Mouse (Mus musculus) MEL (cell line): Measurements from ENCODE around the gene Igfbp2. TPM values are rescaled to one million over a fixed set of nuclear protein-coding genes. Genes with fewer than 3 reads are reported as not detected.

Source experiments
- DNase-seq: peaks from one replicate; pipeline ENCODE4 v3.0.0; 2011; ENCODE audit warnings: low read depth, low spot score
- H3K27ac ChIP-seq: 2 replicates; pipeline ENCODE4 v1.5.1; 2012; ENCODE audit warnings: low read depth, mild to moderate bottlenecking, control low read depth, low read length, moderate library complexity; ENCODE audit not compliant: control insufficient read depth
- H3K27me3 ChIP-seq, 2 experiments: fragments of 150-350 bp in 1 of 2; sonication (generic) in 1 of 2; 2 replicates each; pipeline ENCODE4 v1.6.1; 2012; ENCODE audit warnings: low read length in 2 of 2, mild to moderate bottlenecking in 2 of 2, improper control_type of control experiment in 1 of 2, moderate library complexity in 1 of 2; ENCODE audit not compliant: insufficient read depth in 2 of 2, control insufficient read depth in 1 of 2
- H3K36me3 ChIP-seq, 2 experiments: 2 replicates each; pipeline ENCODE4 v1.6.1; 2012 to 2014; ENCODE audit warnings: low read length in 2 of 2, improper control_type of control experiment in 1 of 2, inconsistent platforms in 1 of 2, mild to moderate bottlenecking in 1 of 2; ENCODE audit not compliant: insufficient read depth in 2 of 2, control insufficient read depth in 1 of 2
- H3K4me1 ChIP-seq, 2 experiments: fragments of 150-350 bp in 1 of 2; sonication (generic) in 1 of 2; 2 replicates each; pipeline ENCODE4 v1.6.1; 2012; ENCODE audit warnings: low read length in 2 of 2, improper control_type of control experiment in 1 of 2, mild to moderate bottlenecking in 1 of 2; ENCODE audit not compliant: insufficient read depth in 2 of 2, control insufficient read depth in 1 of 2
- H3K4me3 ChIP-seq, 2 experiments: fragments of 150-350 bp in 1 of 2; sonication (generic) in 1 of 2; 2 replicates each; pipeline ENCODE4 v1.5.1; 2012; ENCODE audit warnings: low read depth in 2 of 2, low read length in 2 of 2, mild to moderate bottlenecking in 2 of 2, moderate library complexity in 2 of 2, control low read depth in 1 of 2, improper control_type of control experiment in 1 of 2; ENCODE audit not compliant: control insufficient read depth in 1 of 2, insufficient read depth in 1 of 2
- H3K79me2 ChIP-seq: 2 replicates; pipeline ENCODE4 v1.6.1; 2012; ENCODE audit warnings: mild to moderate bottlenecking, low read length, moderate library complexity; ENCODE audit not compliant: control insufficient read depth, poor library complexity, insufficient read depth
- H3K9ac ChIP-seq: 2 replicates; pipeline ENCODE4 v1.6.1; 2012; ENCODE audit warnings: low read depth, mild to moderate bottlenecking, control low read depth, low read length, moderate library complexity; ENCODE audit not compliant: control insufficient read depth, poor library complexity, severe bottlenecking
- H3K9me3 ChIP-seq: fragments of 150-350 bp; sonication (generic); replicated peaks from 2 replicates; pipeline ENCODE4 v1.6.1; 2012; ENCODE audit warnings: mild to moderate bottlenecking, low read length, improper control_type of control experiment, moderate library complexity; ENCODE audit not compliant: insufficient read depth
- CHD1 ChIP-seq: IDR thresholded peaks from 2 replicates; pipeline ENCODE4 v1.6.1; 2012; ENCODE audit warnings: low read depth, mild to moderate bottlenecking, inconsistent platforms, low read length, improper control_type of control experiment
- CTCF ChIP-seq, 3 experiments: IDR thresholded peaks in 2 of 3; conservative IDR thresholded peaks in 1 of 3; 2 replicates each; pipeline ENCODE4 v1.5.1; 2011 to 2012; ENCODE audit warnings: low read length in 3 of 3, low read depth in 2 of 3, mild to moderate bottlenecking in 2 of 3, improper control_type of control experiment in 1 of 3, inconsistent platforms in 1 of 3, mixed read lengths in 1 of 3, moderate library complexity in 1 of 3; ENCODE audit not compliant: control insufficient read depth in 1 of 3, insufficient read depth in 1 of 3, poor library complexity in 1 of 3, severe bottlenecking in 1 of 3
- ELF1 ChIP-seq: IDR thresholded peaks from 2 replicates; pipeline ENCODE4 v1.6.1; 2014; ENCODE audit warnings: low read depth, mild to moderate bottlenecking, inconsistent platforms, low read length, improper control_type of control experiment, moderate library complexity
- ETS1 ChIP-seq: IDR thresholded peaks from 2 replicates; pipeline ENCODE4 v1.6.1; 2012; ENCODE audit warnings: low read depth, mild to moderate bottlenecking, inconsistent platforms, low read length, improper control_type of control experiment, moderate library complexity
- GATA1 ChIP-seq: IDR thresholded peaks from 2 replicates; pipeline ENCODE4 v1.6.1; 2011; ENCODE audit warnings: low read depth, low read length, improper control_type of control experiment
- HCFC1 ChIP-seq: IDR thresholded peaks from 2 replicates; pipeline ENCODE4 v1.6.1; 2012; ENCODE audit warnings: low read depth, mild to moderate bottlenecking, inconsistent platforms, low read length, improper control_type of control experiment, moderate library complexity
- KAT2A ChIP-seq: conservative IDR thresholded peaks from 2 replicates; pipeline ENCODE4 v1.6.1; 2012; ENCODE audit warnings: low read depth, low read length, improper control_type of control experiment, inconsistent platforms
- MAFK ChIP-seq: IDR thresholded peaks from 2 replicates; pipeline ENCODE4 v1.6.1; 2011; ENCODE audit warnings: low read depth, mild to moderate bottlenecking, low read length, improper control_type of control experiment, borderline replicate concordance
- MAZ ChIP-seq: IDR thresholded peaks from 2 replicates; pipeline ENCODE4 v1.6.1; 2012; ENCODE audit warnings: low read depth, mild to moderate bottlenecking, inconsistent platforms, low read length, improper control_type of control experiment
- MYB ChIP-seq: IDR thresholded peaks from 2 replicates; pipeline ENCODE4 v1.6.1; 2011; ENCODE audit warnings: mild to moderate bottlenecking, low read depth, low read length, improper control_type of control experiment
- RAD21 ChIP-seq: IDR thresholded peaks from 2 replicates; pipeline ENCODE4 v1.6.1; 2011; ENCODE audit warnings: mild to moderate bottlenecking, low read depth, low read length, improper control_type of control experiment
- SMC3 ChIP-seq: IDR thresholded peaks from 2 replicates; pipeline ENCODE4 v1.6.1; 2011; ENCODE audit warnings: low read depth, low read length, improper control_type of control experiment
- TAL1 ChIP-seq: IDR thresholded peaks from 2 replicates; pipeline ENCODE4 v1.6.1; 2012; ENCODE audit warnings: mild to moderate bottlenecking, inconsistent platforms, low read length, moderate library complexity, mixed read lengths
- TBP ChIP-seq: IDR thresholded peaks from 2 replicates; pipeline ENCODE4 v1.8.0; 2011; ENCODE audit warnings: low read depth, low read length, improper control_type of control experiment
- UBTF ChIP-seq: IDR thresholded peaks from 2 replicates; pipeline ENCODE4 v1.6.1; 2012; ENCODE audit warnings: low read depth, mild to moderate bottlenecking, inconsistent platforms, low read length, improper control_type of control experiment, moderate library complexity, borderline replicate concordance; ENCODE audit not compliant: insufficient read depth
- USF1 ChIP-seq: IDR thresholded peaks from 2 replicates; pipeline ENCODE4 v1.6.1; 2014; ENCODE audit warnings: low read depth, mild to moderate bottlenecking, inconsistent platforms, low read length, improper control_type of control experiment, moderate library complexity
- USF2 ChIP-seq, 2 experiments: IDR thresholded peaks; 2 replicates each; pipeline ENCODE4 v1.6.1; 2011 to 2012; ENCODE audit warnings: improper control_type of control experiment in 2 of 2, low read length in 2 of 2, borderline replicate concordance in 1 of 2, inconsistent platforms in 1 of 2, low read depth in 1 of 2, mild to moderate bottlenecking in 1 of 2; ENCODE audit not compliant: insufficient read depth in 1 of 2
- polyA plus RNA-seq, 2 experiments: library from polyadenylated mRNA; stranded (reverse) in 1 of 2; unstranded in 1 of 2; fragments of >175 nt in 1 of 2; fragments of >200 nt in 1 of 2; gene quantifications; 2 replicates each; pipeline versions ENCODE4 v1.2.1 to v1.2.4; 2012; ENCODE audit warnings: low replicate concordance in 2 of 2, low read depth in 1 of 2; ENCODE audit not compliant: insufficient read length in 2 of 2, insufficient read depth in 1 of 2, missing spikeins in 1 of 2
- total RNA-seq: library from RNA; depleted of rRNA; stranded (reverse); fragments of 300-350 nt; gene quantifications from 2 replicates; pipeline ENCODE4 v1.2.3, GENCODE M21; 2012

The Igfbp2 gene
- total and polyA plus RNA-seq, 3 experiments, result not detected

DNA sequence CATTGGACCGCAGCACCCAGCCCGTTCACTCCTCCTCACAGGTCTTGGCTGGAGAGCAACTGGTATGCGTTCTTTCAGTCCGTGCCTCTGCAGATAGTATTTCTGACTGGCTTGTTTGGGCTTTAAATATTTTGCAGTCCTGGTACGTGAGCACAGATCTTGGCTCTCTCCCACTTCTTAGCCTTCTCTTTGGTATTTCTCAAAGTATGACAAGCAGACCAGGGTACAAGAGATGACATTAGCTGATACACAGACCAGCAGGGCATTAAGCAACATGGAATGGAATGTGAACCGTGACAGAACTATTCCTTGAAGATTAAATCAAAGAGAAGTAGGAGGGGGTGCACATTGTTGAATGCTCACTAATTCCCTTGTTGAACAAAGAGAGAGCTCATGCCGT, 43.6 kb upstream of the Igfbp2 start:
- no peak for DNase-seq
- no peaks in the 10 kb centered on the region for H3K27me3 ChIP-seq
- no peaks in the 10 kb centered on the region for H3K36me3 ChIP-seq
- H3K79me2 ChIP-seq, result no peaks in the 10 kb centered on the region
- no peak overlapping the region for H3K27ac ChIP-seq
- H3K9me3 ChIP-seq, result no peaks in the 10 kb centered on the region
- no peak for TF ChIP-seq MYB
- TF ChIP-seq RAD21, result no peak
- no peak for TF ChIP-seq SMC3
- TF ChIP-seq UBTF, result no peak
- no peak for TF ChIP-seq TBP
- TF ChIP-seq MAZ, result no peak
- no peak for TF ChIP-seq MAFK
- no peak for TF ChIP-seq GATA1
- TF ChIP-seq KAT2A, result no peak
- no peak for TF ChIP-seq CTCF (IDR thresholded peaks at IDR 0.05 in 2 of 3, conservative IDR thresholded peaks at IDR 0.05 in 1 of 3; ENCODE audit: control insufficient read depth in 1 of 3, insufficient read depth in 1 of 3, low read depth in 2 of 3, low read length in 3 of 3, poor library complexity in 1 of 3, severe bottlenecking in 1 of 3)
- TF ChIP-seq ETS1, result no peak
- TF ChIP-seq USF1, result no peak
- no peak for TF ChIP-seq USF2 (IDR thresholded peaks at IDR 0.05; ENCODE audit: borderline replicate concordance in 1 of 2, insufficient read depth in 1 of 2, low read depth in 1 of 2, low read length in 2 of 2)
- TF ChIP-seq CHD1, result no peak
- no peak for TF ChIP-seq TAL1
- H3K9ac ChIP-seq, result no peak overlapping the region
- no peaks in the 10 kb centered on the region for H3K4me1 ChIP-seq
- no peak overlapping the region for H3K4me3 ChIP-seq

DNA sequence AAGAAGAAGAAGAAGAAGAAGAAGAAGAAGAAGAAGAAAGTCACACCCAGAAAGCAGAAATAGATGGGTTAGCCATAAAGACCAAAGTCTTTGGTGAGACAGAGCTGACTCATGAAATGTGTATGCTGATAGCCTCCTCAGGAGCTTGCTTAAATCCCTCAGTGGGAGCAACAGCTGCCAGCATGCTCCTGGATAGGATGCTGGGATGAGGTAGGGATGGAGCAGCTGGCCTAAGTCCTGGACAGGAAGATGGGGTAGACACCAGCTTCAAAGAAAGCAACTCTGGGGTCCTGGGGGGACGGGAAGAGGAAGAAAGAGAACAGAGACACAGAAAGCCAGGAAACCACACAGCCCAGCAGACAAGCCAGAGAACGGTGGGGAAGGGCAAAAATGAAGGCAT, 41.0 kb upstream of the Igfbp2 start:
- H3K27ac ChIP-seq, result no peak overlapping the region
- TF ChIP-seq TAL1 (no peak), HCFC1 (no peak), ELF1 (no peak)
- no peak for DNase-seq

More for the DNA sequence above, 41.0 kb upstream of the Igfbp2 start:
- H3K4me1 ChIP-seq, result no peaks in the 10 kb centered on the region
- no peaks in the 10 kb centered on the region for H3K9me3 ChIP-seq
- no peaks in the 10 kb centered on the region for H3K79me2 ChIP-seq
- H3K27me3 ChIP-seq, result no peaks in the 10 kb centered on the region
- H3K4me3 ChIP-seq, result no peak overlapping the region
- no peaks in the 10 kb centered on the region for H3K36me3 ChIP-seq
- no peak overlapping the region for H3K9ac ChIP-seq
